Comparison of ENCODE assay signal across 20 mouse cellular contexts in the genomic region with DNA sequence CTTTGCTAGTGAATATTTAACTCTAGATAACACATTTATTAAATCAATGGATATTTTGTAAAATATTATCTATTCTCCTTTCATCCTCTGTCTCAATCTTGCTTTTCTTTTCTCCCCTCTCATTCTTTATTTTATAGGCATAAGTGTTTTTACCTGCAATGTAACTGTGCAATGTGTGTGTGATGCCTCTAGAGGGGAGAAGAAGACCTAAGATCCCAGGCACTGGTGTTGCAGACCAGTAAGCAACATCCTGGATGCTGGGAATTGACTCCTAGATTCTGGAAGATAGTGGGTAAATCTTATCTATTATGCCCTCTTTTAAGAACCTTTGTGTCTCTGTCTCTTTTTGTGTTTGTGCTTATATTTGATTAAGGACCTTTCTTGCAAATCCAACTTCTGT.
DNase-seq lines count a peak whose midpoint lies in the region; ATAC-seq and TF ChIP-seq lines count a peak whose summit lies in the region.
"Had no signal": no experiment of that assay in that cellular context is flagged by ENCODE, and none has a peak within 500 bp of the region (broad histone marks: within the 10 kb centered on the region; RNA-seq: fewer than 3 reads in every experiment).

No protein-coding gene starts in this region.

- CTCF ChIA-PET in Patski (lab: Charles Lee), result no interaction called here

- peak; percentile 5 for DNase-seq in embryo, embryonic 10.5 days (ENCODE audit: low spot score)
- DNase-seq in embryo, embryonic 10 days (ENCODE audit: low spot score), result no peak
- DNase-seq in layer of hippocampus, adult 2 months (ENCODE audit: low spot score in 2 of 2), result no peak
- DNase-seq in layer of hippocampus, adult 18-20 months (ENCODE audit: low spot score in 2 of 2), result no peak
- DNase-seq in Patski (ENCODE audit: low read depth, low spot score), result no peak
- no peak for DNase-seq in spleen, adult 12 weeks (ENCODE audit: low spot score)
- no peak for DNase-seq in thymus, postnatal 10 days (ENCODE audit: low spot score in 2 of 2)
- DNase-seq: adrenal gland, adult 2 months; adrenal gland, postnatal 25 days; cerebellum, adult 18-20 months; cerebellum, adult 9-11 months; cerebellum, postnatal 36 days; gastrocnemius, adult 2 months; gastrocnemius, postnatal 25 days had no signal

- POLR2A ChIA-PET in Patski (lab: Charles Lee), result no interaction called here

- no peak for ATAC-seq in Patski
- ATAC-seq: intestine, embryonic 16.5 days had no signal

- no peak overlapping the region for H3K27ac ChIP-seq in layer of hippocampus, adult 2 months
- H3K27ac ChIP-seq: embryonic facial prominence, embryonic 13.5 days; forebrain, embryonic 12.5 days; gastrocnemius, adult 2 months; hindbrain, embryonic 15.5 days had no signal

- in situ Hi-C loops in Patski (cut with MboI; ENCODE audit: low pct_unique_long_range_greater_than_20kb), result no loop called here

- no peak overlapping the region for H3K4me3 ChIP-seq in layer of hippocampus, adult 2 months
- H3K4me3 ChIP-seq: embryonic facial prominence, embryonic 13.5 days; forebrain, embryonic 12.5 days; gastrocnemius, adult 2 months; heart, embryonic 12.5 days; hindbrain, embryonic 15.5 days had no signal

- peak; percentile 60 for TF ChIP-seq CTCF in layer of hippocampus, adult 2 months (conservative IDR thresholded peaks at IDR 0.05)
- TF ChIP-seq CTCF in Patski (IDR thresholded peaks at IDR 0.05), result peak; percentile 56

- H3K27me3 ChIP-seq in Patski, result no peaks in the 10 kb centered on the region
- H3K27me3 ChIP-seq: CH12.LX; embryonic facial prominence, embryonic 13.5 days; forebrain, embryonic 12.5 days; heart, embryonic 12.5 days; hindbrain, embryonic 15.5 days had no signal
